Mouse (Mus musculus) left cerebral cortex, postnatal 25 days (tissue): ENCODE results near the gene D630039A03Rik. TPM values are rescaled to one million over a fixed set of nuclear protein-coding genes. Genes with fewer than 3 reads are reported as not detected.

ENCODE experiments used
- DNase-seq, 2 experiments: peaks; one replicate each; pipeline ENCODE4 v3.0.0; 2022; ENCODE audit warnings: low spot score in 2 of 2, mixed read lengths in 1 of 2
- intact Hi-C: fragments of 180-260 bp; cut with DNase I; formaldehyde crosslinking; loops from one replicate; pipeline ENCODE4 v1.15.1; 2025
- total RNA-seq, 2 experiments: library from RNA; stranded (reverse); gene quantifications; 2 replicates each; pipeline ENCODE4 v1.2.3; 2021

D630039A03Rik gene
- total RNA-seq, 2 experiments from 2014 or later, result 0.16 to 0.25 TPM

- DNase-seq, result no peak
- intact Hi-C loops, result no loop called here
These were observed 18.1 kb upstream of the D630039A03Rik start for GRCm38 (mm10) chr4:57934181-57934580.

- intact Hi-C loops, result no loop called here
- DNase-seq, result no peak
These were observed 14.6 kb upstream of the D630039A03Rik start for GRCm38 (mm10) chr4:57930559-57931170.

- intact Hi-C loops, result no loop called here
- peak in 1 of 2 experiments; percentile 24 for DNase-seq
These were observed 11.5 kb upstream of the D630039A03Rik start for GRCm38 (mm10) chr4:57927464-57928205.

- intact Hi-C loops, result no loop called here
- DNase-seq, result no peak
These were observed 8.5 kb upstream of the D630039A03Rik start for GRCm38 (mm10) chr4:57924556-57925071.

GRCm38 (mm10) chr4:57922171-57922570 lies 6.1 kb upstream of the D630039A03Rik start:
- intact Hi-C loops, result no loop called here
- no peak for DNase-seq

- no peak for DNase-seq
- intact Hi-C loops, result no loop called here
These were observed 4.4 kb upstream of the D630039A03Rik start for GRCm38 (mm10) chr4:57920522-57920921.

GRCm38 (mm10) chr4:57919494-57920423 lies 3.7 kb upstream of the D630039A03Rik start:
- DNase-seq, result no peak
- intact Hi-C loops, result no loop called here

GRCm38 (mm10) chr4:57916711-57917110 lies 614 bp upstream of the D630039A03Rik start:
- no peak for DNase-seq
- intact Hi-C loops, result no loop called here

GRCm38 (mm10) chr4:57915216-57915965 lies 706 bp downstream of the D630039A03Rik start:
- DNase-seq, result peak in 1 of 2 experiments; percentile 22
- intact Hi-C loops, result no loop called here

- intact Hi-C loops, result no loop called here
- DNase-seq, result peak in 1 of 2 experiments; percentile 21
These were observed 1.6 kb downstream of the D630039A03Rik start for GRCm38 (mm10) chr4:57914193-57915190.

- no peak for DNase-seq
- intact Hi-C loops, result no loop called here
These were observed 3.1 kb downstream of the D630039A03Rik start for GRCm38 (mm10) chr4:57913021-57913420.

GRCm38 (mm10) chr4:57908860-57909259 lies 7.2 kb downstream of the D630039A03Rik start:
- intact Hi-C loops, result loop anchor here (10.0 kb wide), 2 partner anchors 346 to 534 kb away; no protein-coding TSS in a partner anchor
- no peak for DNase-seq

GRCm38 (mm10) chr4:57906708-57907107 lies 9.4 kb downstream of the D630039A03Rik start:
- no peak for DNase-seq
- intact Hi-C loops, result loop anchor here (10.0 kb wide), 2 partner anchors 348 to 532 kb away; no protein-coding TSS in a partner anchor

GRCm38 (mm10) chr4:57904638-57905037 lies 11.5 kb downstream of the D630039A03Rik start:
- DNase-seq, result peak in 1 of 2 experiments; percentile 16
- intact Hi-C loops, result loop anchor here (1.0 to 10.0 kb wide), 3 partner anchors 231 to 530 kb away; no protein-coding TSS in a partner anchor

- peak; percentile 62 to 70 for DNase-seq
- intact Hi-C loops, result loop anchor here (1.0 to 10.0 kb wide), 3 partner anchors 231 to 529 kb away; no protein-coding TSS in a partner anchor
These were observed 11.9 kb downstream of the D630039A03Rik start for GRCm38 (mm10) chr4:57904211-57904610.

- no peak for DNase-seq
- intact Hi-C loops, result loop anchor here (10.0 kb wide), 2 partner anchors 352 to 528 kb away; no protein-coding TSS in a partner anchor
These were observed 13.5 kb downstream of the D630039A03Rik start for GRCm38 (mm10) chr4:57902619-57903018.

GRCm38 (mm10) chr4:57901210-57901609 lies 14.9 kb downstream of the D630039A03Rik start:
- DNase-seq, result peak in 1 of 2 experiments; percentile 24
- intact Hi-C loops, result loop anchor here (1.0 to 10.0 kb wide), 3 partner anchors 178 to 526 kb away; no protein-coding TSS in a partner anchor
